Mouse (Mus musculus) E14TG2a.4 (cell line): ENCODE measurements around the gene H60b.
"Not testable (repeated sequence)": the region's sequence is repeated elsewhere in the genome, so short reads cannot be mapped to it uniquely, and the experiment has no call there.

Source experiments
- CTCF ChIP-seq: conservative IDR thresholded peaks from 2 replicates; pipeline ENCODE4 v1.5.1; 2014; ENCODE audit warnings: low read length
- POU5F1 ChIP-seq: IDR thresholded peaks from 2 replicates; pipeline ENCODE4 v1.6.1; 2014; ENCODE audit warnings: low read length, borderline replicate concordance

DNA sequence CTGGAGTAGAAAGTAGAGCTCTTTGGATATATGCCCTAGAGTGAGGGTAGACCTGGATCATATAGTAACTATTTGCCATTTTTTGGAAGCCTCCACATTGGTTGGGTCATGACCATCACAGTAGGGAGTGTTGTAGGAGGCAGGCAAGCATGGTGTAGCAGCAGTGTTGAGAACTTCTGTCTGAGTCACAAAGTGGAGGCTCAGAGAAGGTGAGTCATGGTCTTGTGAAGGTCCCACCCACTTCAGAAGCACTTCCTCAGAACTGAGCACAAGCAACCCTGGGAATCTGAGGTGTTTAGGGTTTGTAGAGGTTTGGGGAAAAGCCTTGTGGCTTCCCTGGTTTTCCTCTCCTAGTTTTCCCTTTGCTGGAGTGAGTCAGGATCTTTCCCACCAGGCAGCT, 10.7 kb downstream of the H60b start:
- TF ChIP-seq CTCF, POU5F1: not testable (repeated sequence)
